Mouse (Mus musculus) 3134 (cell line): ENCODE data around the gene Aoc1.
"Not testable (repeated sequence)": the region's sequence is repeated elsewhere in the genome, so short reads cannot be mapped to it uniquely, and the experiment has no call there.

Source experiments
- DNase-seq: peaks from one replicate; pipeline ENCODE4 v3.0.0-alpha.2; 2011; ENCODE audit warnings: low spot score; ENCODE audit not compliant: insufficient read length; ENCODE audit errors: extremely low read depth

The Aoc1 gene

DNA sequence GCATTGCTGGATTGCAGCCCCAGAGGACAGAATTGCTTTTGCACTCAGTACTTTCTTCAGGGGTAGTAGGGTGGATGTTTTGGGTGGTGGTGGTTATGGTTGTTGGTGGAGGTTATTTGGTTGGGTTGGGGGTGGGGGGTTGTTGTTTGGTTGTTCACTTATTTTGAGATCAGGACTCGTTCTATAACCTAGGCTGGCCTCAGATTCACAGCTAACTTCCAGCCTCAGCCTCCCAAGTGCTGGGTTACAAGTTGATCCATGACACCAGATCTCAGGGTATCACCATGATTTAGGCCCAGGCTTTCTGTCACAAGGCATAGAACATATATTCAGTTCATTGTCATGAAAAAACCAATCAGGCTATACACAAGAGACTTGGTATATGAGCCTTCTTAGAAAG is 11.8 kb upstream of the Aoc1 start:
- no peak for DNase-seq

GRCm38 (mm10) chr6:48861616-48862280 is 10.9 kb upstream of the Aoc1 start:
- no peak for DNase-seq

DNA sequence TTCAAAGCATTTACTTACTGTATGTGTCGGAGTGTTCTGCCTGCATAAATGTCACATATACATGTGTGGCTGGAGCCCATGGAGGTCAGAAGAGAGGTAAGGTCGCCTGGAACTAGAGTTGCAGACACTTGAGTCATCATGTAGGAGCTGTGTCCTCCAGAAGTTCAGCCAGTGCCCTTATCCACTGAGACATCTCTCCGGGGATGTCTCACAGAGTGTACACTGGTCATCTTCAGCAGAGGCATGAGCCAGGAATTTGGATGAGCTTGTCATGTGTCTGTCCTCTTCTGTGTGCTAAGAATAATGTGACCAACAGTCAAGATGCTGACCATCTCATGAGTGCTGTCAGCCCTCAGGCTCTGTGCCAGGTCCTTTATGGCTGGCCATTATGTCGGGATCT is 9.9 kb upstream of the Aoc1 start:
- DNase-seq = no peak

DNA sequence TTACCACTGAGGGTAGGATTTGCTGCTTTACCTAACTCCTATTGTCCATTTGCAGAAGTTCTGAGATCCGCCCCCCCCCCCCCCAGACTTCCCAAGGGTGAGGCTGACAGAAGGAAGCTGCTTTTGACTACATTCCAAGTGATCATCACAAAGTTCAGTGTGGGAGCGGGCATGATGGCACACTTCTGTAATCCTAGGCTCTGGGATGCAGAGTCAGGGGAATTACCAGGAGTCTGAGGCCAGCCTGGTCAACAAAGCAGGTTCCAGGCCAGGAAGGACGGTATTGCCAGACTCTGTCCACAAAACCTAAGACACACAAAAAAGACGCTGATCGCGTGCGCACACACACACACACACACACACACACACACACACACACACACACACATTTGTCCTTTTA is 9.2 kb upstream of the Aoc1 start:
- DNase-seq = no peak

DNA sequence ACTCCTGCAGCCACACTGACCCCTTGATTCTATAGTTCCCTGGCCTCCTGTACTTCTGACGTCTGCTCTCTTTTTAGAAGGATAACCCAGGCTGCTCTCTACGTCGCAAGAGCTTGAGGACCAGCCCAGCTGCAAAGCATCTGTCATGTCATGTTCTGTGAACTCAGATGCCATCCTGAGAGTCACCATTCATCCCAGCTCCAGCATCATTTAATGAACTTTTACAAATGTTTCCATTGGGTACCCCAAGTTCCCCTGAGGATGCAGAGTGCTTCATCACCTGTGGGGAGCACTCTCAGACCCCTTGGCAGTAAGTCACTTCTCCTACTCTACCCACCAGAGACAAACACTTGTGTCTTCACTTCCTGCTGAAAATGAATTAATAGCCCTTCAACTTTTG is 8.5 kb upstream of the Aoc1 start:
- no peak for DNase-seq

DNA sequence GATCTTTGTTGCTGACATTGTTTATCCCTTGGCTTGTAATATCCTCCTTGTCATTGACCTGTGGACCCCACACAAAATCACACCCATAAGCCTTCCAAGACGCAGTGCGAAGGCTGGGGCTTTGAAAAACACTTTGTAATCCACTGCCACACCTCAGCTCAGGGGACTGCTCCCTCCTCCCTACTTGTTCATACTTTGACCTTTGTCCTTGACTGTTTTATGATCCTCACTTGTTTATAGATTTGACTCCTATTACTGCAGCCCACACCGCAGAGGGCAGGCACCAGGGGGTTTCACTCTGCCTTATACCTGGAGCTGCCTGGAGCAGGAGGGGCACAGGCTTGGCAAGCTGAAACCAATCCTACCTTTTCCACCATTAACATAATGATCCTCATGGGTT is 8.0 kb upstream of the Aoc1 start:
- DNase-seq = no peak

GRCm38 (mm10) chr6:48865152-48865745 is 7.4 kb upstream of the Aoc1 start:
- no peak for DNase-seq

- DNase-seq = not testable (repeated sequence)
Observed at GRCm38 (mm10) chr6:48866355-48866950, 6.2 kb upstream of the Aoc1 start.

DNA sequence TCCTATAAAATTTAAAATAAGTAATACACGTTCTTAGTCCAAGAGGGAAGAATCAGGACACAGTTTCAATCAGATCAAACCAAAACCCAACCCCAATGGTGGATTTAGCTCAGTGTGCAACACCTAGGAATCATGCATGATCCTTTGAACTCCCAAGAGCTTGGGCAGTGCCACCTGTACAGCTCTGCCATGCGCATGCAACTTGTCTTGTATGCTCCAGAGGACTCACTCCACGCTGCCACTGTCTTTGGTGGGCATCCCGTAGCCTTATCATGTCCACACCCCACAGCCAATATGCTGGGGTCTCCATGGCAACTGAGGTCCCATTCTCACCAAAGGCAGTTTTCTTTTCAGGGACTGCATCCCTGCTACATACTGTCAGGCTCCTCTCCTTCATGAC is 5.5 kb upstream of the Aoc1 start:
- no peak for DNase-seq

DNA sequence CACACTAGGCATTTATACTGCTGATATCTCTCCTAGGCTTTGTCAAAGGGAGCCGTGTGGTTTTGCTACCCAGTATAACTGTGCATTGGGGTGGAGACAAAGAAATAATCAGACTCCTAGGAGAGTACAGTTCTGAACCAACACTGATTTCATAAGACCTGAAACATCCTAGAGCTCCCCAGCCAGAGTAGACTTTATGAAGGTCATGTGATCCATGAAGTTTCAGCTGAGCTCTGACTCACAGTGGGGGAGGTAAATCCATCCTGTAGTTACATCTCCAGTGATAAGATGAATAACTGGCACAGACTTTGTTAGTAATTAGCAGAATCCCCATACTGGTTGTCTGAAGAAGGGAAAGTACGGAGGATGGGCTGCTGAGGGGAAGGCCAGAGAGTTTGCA is 2.9 kb upstream of the Aoc1 start:
- DNase-seq = no peak

DNA sequence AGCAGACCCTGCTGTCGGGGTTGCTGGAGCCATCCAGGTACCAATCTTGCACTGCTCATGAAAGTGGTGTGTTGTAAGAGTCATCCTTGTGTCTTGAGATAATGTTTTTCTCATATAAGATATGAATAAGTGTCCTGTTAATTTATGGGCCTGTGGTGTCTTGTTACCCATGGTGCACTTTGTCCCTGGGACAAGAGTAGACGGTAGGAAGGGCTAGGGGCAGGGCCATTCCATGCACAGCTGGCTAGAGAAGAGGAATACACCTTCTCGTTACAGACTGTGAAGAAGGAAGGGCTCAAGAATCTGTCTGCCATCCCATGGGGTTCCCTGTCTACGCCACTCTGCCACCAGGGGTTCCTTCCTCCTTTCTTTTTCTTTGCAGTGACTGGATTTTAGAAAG is 1.9 kb downstream of the Aoc1 start:
- no peak for DNase-seq

GRCm38 (mm10) chr6:48875515-48875914 is 2.8 kb downstream of the Aoc1 start:
- DNase-seq = no peak

GRCm38 (mm10) chr6:48876510-48877135 is 3.9 kb downstream of the Aoc1 start:
- no peak for DNase-seq

- DNase-seq = no peak
Observed at GRCm38 (mm10) chr6:48894203-48894602, 21.5 kb downstream of the Aoc1 start.

DNA sequence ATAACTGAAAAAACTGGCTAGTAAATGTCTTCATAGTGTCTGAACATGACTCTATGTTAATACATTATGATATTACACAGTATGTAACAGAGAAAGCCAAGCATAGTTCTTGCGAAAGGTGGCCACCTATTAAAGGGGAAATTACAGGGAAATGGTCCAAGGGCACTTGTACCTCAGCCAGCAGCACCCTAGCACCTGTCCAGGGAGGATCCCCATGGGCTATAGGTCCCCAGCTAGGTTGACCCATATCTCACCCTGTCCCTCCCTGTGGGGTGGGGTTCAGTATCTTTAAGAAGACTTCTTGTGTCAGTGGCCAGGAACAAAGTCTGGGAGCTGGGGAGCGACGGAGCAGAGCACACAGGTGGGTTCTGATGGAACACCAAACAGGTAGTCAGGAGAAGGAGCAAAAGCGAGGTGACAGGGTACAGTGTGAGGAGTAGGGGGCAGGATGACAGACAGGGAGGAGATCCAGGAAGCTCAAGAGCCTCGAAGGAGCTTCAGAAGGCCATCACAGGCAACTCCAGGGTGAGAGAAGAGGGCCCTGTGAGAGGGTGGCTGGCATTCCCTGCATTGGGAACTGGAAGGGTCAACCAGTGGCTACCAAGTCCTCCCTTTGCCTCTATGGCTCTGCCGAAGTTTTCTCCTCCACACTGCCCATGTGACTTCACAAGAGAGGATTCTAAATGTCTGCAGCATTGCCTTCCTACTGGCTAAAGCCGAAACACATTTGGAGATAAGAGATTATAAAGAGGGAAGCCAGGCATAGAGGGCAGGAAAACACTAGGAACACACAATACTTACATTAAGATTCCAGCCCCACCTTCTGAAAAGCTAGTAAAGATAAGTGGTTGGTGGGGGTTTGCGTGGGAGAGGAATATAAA is 22.5 kb downstream of the Aoc1 start:
- no peak for DNase-seq

DNA sequence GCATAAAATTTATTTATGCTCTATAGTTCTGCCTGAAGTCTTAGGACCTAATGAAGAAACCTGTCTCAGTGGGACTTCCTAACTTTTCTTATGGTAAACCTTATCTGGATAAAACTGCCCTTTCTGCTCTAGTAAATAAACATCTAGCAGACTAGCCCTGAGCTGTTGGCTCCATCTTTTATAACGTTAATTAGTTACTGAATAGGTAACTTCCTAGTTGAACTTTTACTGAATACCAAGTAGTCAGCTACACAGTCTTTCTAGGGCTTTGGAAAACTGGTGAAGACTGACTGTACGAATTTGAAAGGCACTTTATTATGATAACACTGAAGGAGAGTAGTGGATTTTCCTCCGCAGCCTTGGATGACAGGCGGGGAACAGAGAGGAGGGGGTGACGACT is 23.2 kb downstream of the Aoc1 start:
- DNase-seq = no peak

DNA sequence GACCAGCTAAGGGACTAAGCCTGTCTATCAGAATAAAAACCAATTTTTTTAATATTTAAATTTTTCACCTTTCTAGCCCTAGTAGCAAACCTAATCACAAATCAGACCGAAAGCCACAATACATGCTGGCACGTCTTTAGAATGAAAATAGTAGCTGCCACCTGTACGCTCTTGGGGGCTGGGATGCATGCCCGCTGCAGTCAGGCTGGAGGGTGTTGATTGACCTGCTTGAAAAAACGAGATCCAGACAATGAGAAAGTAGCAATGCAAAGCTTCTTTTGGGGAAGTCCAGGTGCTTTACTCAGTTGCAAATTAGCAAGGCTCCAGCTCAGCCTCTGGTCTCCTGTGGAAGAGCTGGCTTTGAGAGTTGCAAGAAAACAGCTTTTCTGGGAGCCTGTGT is 24.3 kb downstream of the Aoc1 start:
- no peak for DNase-seq

- DNase-seq = not testable (repeated sequence)
Observed at GRCm38 (mm10) chr6:48901316-48901715, 28.6 kb downstream of the Aoc1 start.

GRCm38 (mm10) chr6:48902511-48903406 is 30.1 kb downstream of the Aoc1 start:
- no peak for DNase-seq

- DNase-seq = no peak
Observed at GRCm38 (mm10) chr6:48903437-48903836, 30.7 kb downstream of the Aoc1 start.
